Mouse (Mus musculus) liver, embryonic 14.5 days (tissue): Measurements from ENCODE around the gene Smarce1. TPM values are rescaled to one million over a fixed set of nuclear protein-coding genes. Genes with fewer than 3 reads are reported as not detected.
A peak's percentile ranks its signal among the peaks of the same experiment; 100 is the strongest.

Experiments used
- ATAC-seq: fragments of 200-750 bp; cut with Nextera tagmentation; 2 replicates; pipeline ENCODE4 v1.8.0; 2017; ENCODE audit warnings: moderate number of reproducible peaks, mild to moderate bottlenecking, moderate library complexity; ENCODE audit not compliant: insufficient read depth
- DNase-seq, 3 experiments: peaks; one replicate each; pipeline ENCODE4 v3.0.0-alpha.2; 2012 to 2013; ENCODE audit warnings: low read depth in 3 of 3, low spot score in 3 of 3
- H3K27ac ChIP-seq: fragments of 300-500 bp; sonication (generic); 2 replicates; pipeline ENCODE4 v1.5.1; 2014; ENCODE audit warnings: moderate library complexity, mild to moderate bottlenecking, control low read depth, inconsistent platforms
- H3K27me3 ChIP-seq: fragments of 300-500 bp; sonication (generic); 2 replicates; pipeline ENCODE4 v1.6.1; 2014; ENCODE audit warnings: mild to moderate bottlenecking, low read length, moderate library complexity; ENCODE audit not compliant: control insufficient read depth, insufficient read depth
- H3K36me3 ChIP-seq: fragments of 300-500 bp; sonication (generic); replicated peaks from 2 replicates; pipeline ENCODE4 v1.6.1; 2014; ENCODE audit warnings: low read depth; ENCODE audit not compliant: control insufficient read depth, insufficient read depth
- H3K4me1 ChIP-seq, 2 experiments: fragments of 200-500 bp in 1 of 2; fragments of 300-500 bp in 1 of 2; sonication (generic) in 1 of 2; replicated peaks; 2 replicates each; pipeline ENCODE4 v1.6.1; 2012 to 2014; ENCODE audit warnings: antibody characterized with exemption in 1 of 2, inconsistent platforms in 1 of 2, low read length in 1 of 2; ENCODE audit not compliant: control insufficient read depth in 2 of 2, insufficient read depth in 2 of 2
- H3K4me2 ChIP-seq: fragments of 300-500 bp; sonication (generic); 2 replicates; pipeline ENCODE4 v1.6.1; 2014; ENCODE audit warnings: low read depth, mild to moderate bottlenecking, control low read depth, moderate library complexity
- H3K4me3 ChIP-seq, 2 experiments: fragments of 200-500 bp in 1 of 2; fragments of 300-500 bp in 1 of 2; sonication (generic) in 1 of 2; 2 replicates each; pipeline ENCODE4 v1.5.1; 2012 to 2014; ENCODE audit warnings: low read depth in 2 of 2, low read length in 2 of 2, mild to moderate bottlenecking in 2 of 2, control low read depth in 1 of 2, inconsistent platforms in 1 of 2, moderate library complexity in 1 of 2; ENCODE audit not compliant: insufficient read depth in 1 of 2
- H3K9ac ChIP-seq: fragments of 300-500 bp; sonication (generic); replicated peaks from 2 replicates; pipeline ENCODE4 v1.6.1; 2014; ENCODE audit warnings: mild to moderate bottlenecking, control low read depth, moderate library complexity
- H3K9me3 ChIP-seq: fragments of 300-500 bp; sonication (generic); 2 replicates; pipeline ENCODE4 v1.6.1; 2016; ENCODE audit warnings: low read length, mixed read lengths; ENCODE audit not compliant: control insufficient read depth
- CTCF ChIP-seq: IDR thresholded peaks from 2 replicates; pipeline ENCODE4 v1.5.1; 2016; ENCODE audit warnings: antibody characterized with exemption, low read depth, control low read depth
- EP300 ChIP-seq: IDR thresholded peaks from 2 replicates; pipeline ENCODE4 v1.6.1; 2016; ENCODE audit warnings: antibody characterized with exemption, low read depth
- WGBS: fragments of 180-500 bp; shearing (Covaris S2); extraction: QIAGEN DNeasy Blood & Tissue Kit; methylation state at CpG from one replicate; pipeline ENCODE4 v1.1.7; 2014; ENCODE audit not compliant: insufficient replicate concordance; 5-methylcytosine and 5-hydroxymethylcytosine counted together
- polyA plus RNA-seq, 2 experiments: library from polyadenylated mRNA; depleted of rRNA in 1 of 2; stranded (reverse) in 1 of 2; unstranded in 1 of 2; fragments of >200 nt; fragmentation: Nextera tagmentation in 1 of 2; extraction: Ambion mirVana in 1 of 2; gene quantifications; 2 replicates each; pipeline versions ENCODE4 v1.2.1 to v1.2.3; 2012 to 2014

Smarce1 gene
- polyA plus RNA-seq, 2 experiments: 53.5 to 60.1 TPM

DNA sequence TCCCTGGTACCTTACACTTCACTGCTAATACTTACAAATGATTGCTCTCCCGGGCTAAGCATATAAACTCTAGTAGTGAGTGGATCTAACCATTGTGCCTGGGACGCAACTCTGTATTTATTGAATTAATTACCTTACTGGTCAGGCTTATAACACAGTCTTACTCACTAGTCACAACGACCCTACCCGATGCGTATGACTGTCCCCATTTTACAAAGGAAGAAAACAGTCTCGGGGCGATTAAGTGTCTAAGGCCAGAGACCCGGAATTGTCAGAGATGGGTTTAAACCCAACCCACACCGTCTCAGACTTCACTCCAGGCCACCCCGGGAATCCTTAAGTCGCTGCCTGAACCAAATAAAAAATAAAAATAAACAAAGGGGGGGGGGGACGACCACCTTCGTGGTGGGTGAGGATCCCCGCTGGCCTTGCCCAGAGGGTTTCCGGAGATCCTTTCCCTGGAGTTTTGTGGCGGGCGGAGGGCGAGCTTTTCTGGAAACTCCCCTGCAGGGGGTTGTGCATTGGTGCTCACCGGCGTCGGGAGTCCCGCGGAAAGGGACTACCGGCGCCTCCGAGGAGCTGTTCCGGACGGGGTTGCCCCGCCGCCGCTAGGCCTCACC is 1.1 kb downstream of the Smarce1 start:
- TF ChIP-seq EP300: no peak
- peak; percentile 5; the same call in 1 of the 2 replicates for TF ChIP-seq CTCF
- H3K9me3 ChIP-seq: no peaks in the 10 kb centered on the region
- DNase-seq (peak in 1 of 3 experiments; percentile 14), ATAC-seq (peak; percentile 77)
- H3K9ac ChIP-seq: peak overlapping the region; percentile 97
- WGBS: under 1% methylated on average over 31 of the region's 31 CpGs
- peak overlapping the region; percentile 76 to 91 for H3K4me3 ChIP-seq
- peaks cover 20 to 29% of the 10 kb centered on the region in 2 experiments for H3K4me1 ChIP-seq
- no peaks in the 10 kb centered on the region for H3K27me3 ChIP-seq
- H3K4me2 ChIP-seq: peak overlapping the region; percentile 86
- H3K27ac ChIP-seq: peak overlapping the region; percentile 62
- peaks cover 22% of the 10 kb centered on the region for H3K36me3 ChIP-seq

DNA sequence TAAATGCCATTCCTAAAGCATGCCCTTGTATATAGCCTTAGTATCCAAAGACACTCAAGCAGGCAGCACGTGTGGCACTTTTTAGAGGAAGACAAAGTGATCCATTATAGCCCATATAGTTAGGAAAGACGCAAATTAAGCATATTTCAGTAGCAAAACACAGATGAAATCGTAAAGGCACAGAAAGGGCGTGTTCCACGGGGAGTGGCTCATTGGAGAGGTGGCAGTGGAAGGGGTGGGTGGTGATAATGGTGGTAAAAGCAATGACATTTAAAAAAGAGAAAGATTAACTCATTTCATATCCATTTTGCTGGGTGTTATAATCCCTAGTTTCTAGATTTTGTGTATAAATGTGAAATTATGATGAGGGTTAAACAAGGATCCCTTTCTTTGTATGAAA is 4.5 kb downstream of the Smarce1 start:
- ATAC-seq (peak; percentile 52), DNase-seq (peak; percentile 53 to 58 (median 56))
- Histone ChIP-seq H3K4me1 (peaks cover 18 to 27% of the 10 kb centered on the region in 2 experiments), H3K36me3 (peaks cover 43% of the 10 kb centered on the region), H3K4me2 (peak overlapping the region; percentile 69), H3K27me3 (no peaks in the 10 kb centered on the region), H3K4me3 (peak overlapping the region in 1 of 2 experiments; percentile 33; a peak in 2 of 4 replicates), H3K9me3 (no peaks in the 10 kb centered on the region), H3K9ac (peak overlapping the region; percentile 41), H3K27ac (peak overlapping the region; percentile 36)
- WGBS: 33% methylated on average over 5 of the region's 5 CpGs
- TF ChIP-seq EP300: no peak
- TF ChIP-seq CTCF: no peak

DNA sequence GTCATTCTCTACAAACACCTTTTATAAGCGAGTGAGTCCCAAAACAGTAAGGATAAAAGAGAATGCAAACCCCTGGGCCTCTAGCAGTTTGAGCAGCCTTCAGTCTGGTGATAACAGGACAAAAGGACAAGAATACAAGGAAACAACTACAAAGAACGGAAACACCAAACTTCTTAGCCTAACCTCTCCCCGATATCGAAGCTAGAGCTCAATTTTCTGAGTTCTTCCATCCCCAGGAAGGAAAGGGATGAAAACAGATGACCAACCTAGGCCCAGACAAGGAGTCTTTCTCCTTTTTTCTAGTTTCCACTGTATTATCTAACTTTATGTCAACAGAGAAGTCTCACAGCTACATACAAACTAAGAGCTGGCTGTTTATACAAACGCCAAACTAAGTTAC is 7.5 kb downstream of the Smarce1 start:
- Histone ChIP-seq H3K4me2 (no peak overlapping the region), H3K4me3 (no peak overlapping the region), H3K4me1 (peaks cover 15 to 19% of the 10 kb centered on the region in 2 experiments; a peak in 3 of 4 replicates), H3K9me3 (no peaks in the 10 kb centered on the region), H3K9ac (no peak overlapping the region), H3K36me3 (peaks cover 68% of the 10 kb centered on the region), H3K27me3 (no peaks in the 10 kb centered on the region), H3K27ac (no peak overlapping the region)
- TF ChIP-seq EP300 (no peak), CTCF (no peak)
- DNase-seq (no peak), ATAC-seq (no peak)
- WGBS: 72% methylated on average over 5 of the region's 5 CpGs

DNA sequence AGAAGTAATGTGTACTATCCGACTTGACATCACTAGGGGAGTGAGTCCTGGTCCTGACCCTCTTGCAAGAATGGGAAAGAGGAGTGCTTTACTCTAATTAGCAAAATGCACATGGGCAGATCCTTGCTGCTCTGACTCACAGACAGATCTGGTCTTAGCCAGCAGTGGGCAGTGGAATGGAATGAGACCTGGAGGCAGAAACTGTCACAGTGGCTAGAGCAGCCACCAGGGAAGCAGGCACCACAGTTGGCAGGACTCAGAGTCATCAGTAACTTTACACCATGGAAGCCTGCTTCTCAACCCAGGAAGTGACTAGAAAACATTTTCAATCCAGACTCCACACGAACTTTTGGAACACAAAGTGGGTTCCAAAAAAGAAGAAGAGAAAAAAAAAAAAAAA is 9.0 kb downstream of the Smarce1 start:
- 70% methylated on average over 2 of the region's 2 CpGs for WGBS
- peaks cover 7 to 8% of the 10 kb centered on the region in 2 experiments; a peak in 2 of 4 replicates for H3K4me1 ChIP-seq
- H3K9me3 ChIP-seq: no peaks in the 10 kb centered on the region
- DNase-seq (no peak), ATAC-seq (no peak)
- TF ChIP-seq EP300: no peak
- no peak for TF ChIP-seq CTCF
- H3K36me3 ChIP-seq: peaks cover 69% of the 10 kb centered on the region
- H3K4me3 ChIP-seq: no peak overlapping the region
- H3K9ac ChIP-seq: no peak overlapping the region
- H3K27me3 ChIP-seq: no peaks in the 10 kb centered on the region
- no peak overlapping the region for H3K27ac ChIP-seq
- H3K4me2 ChIP-seq: no peak overlapping the region

DNA sequence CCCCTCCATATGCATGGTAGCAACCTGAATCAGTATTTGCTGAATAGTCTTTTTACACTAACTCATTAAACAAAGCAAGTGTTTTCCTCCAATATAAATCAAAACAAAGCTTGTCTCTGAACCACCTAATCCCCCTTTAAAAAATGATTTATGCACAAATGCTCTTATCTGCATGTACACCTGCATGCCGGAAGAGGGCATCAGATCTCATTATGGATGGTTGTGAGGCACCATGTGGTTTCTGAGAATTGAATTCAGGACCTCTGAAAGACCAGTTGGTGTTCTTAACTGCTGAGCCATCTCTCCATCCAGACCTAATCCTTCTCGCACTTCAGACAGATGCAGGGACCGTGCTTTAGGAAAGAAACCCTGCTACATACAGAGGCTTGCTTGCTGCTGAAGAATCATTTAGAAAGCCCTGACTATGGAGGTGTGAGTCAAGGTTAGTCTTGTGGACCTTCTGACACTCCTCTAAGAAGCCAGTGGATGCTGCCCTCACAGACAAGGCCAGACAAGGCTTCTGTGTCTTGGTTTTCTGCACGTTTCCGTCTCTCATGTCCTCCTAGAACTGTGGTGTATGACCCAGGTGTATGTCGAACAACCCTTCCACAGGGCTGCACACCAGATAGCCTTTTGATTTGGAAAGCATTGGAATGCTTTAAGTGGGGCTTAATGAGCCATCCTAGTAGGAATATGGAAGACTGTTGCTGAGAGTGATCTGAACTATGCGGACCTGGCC is 13.4 kb downstream of the Smarce1 start:
- no peaks in the 10 kb centered on the region for H3K4me1 ChIP-seq
- H3K4me3 ChIP-seq: no peak overlapping the region
- WGBS: 82% methylated on average over 7 of the region's 7 CpGs
- DNase-seq (no peak), ATAC-seq (no peak)
- H3K27ac ChIP-seq: no peak overlapping the region
- H3K4me2 ChIP-seq: no peak overlapping the region
- H3K9me3 ChIP-seq: no peaks in the 10 kb centered on the region
- no peak overlapping the region for H3K9ac ChIP-seq
- H3K36me3 ChIP-seq: peaks cover 79% of the 10 kb centered on the region
- H3K27me3 ChIP-seq: no peaks in the 10 kb centered on the region
- no peak for TF ChIP-seq EP300
- 0 out of 2 replicates have a peak, but pooled peaks have one; percentile 16 for TF ChIP-seq CTCF
